Mouse (Mus musculus) megakaryocyte, adult 5-6 weeks (primary cell): Measurements from ENCODE around the gene Tmem213. TPM values are rescaled to one million over a fixed set of nuclear protein-coding genes. Genes with fewer than 3 reads are reported as not detected.

Source experiments
- ATAC-seq: 2 replicates; pipeline ENCODE4 v1.8.0; 2016; ENCODE audit warnings: mild to moderate bottlenecking, inconsistent platforms; ENCODE audit not compliant: poor library complexity, severe bottlenecking
- total RNA-seq, 2 experiments: library from RNA; stranded (forward) in 1 of 2; stranded (reverse) in 1 of 2; fragments of 153-499, 151-499 nt in 1 of 2; fragments of 221-1000, 200-1000 nt in 1 of 2; gene quantifications; 2 replicates each; pipeline versions ENCODE4 v1.2.3 to v1.2.4; 2015 to 2017

Tmem213 gene
- total RNA-seq, 2 experiments from 2014 or later: not detected

GRCm38 (mm10) chr6:38116107-38116770 lies 7.2 kb downstream of the Tmem213 start:
- no peak for ATAC-seq

- no peak for ATAC-seq
Measured at GRCm38 (mm10) chr6:38118341-38118740, 9.3 kb downstream of the Tmem213 start.

- ATAC-seq: peak; percentile 47
Measured at GRCm38 (mm10) chr6:38120681-38121371, 11.8 kb downstream of the Tmem213 start.

- ATAC-seq: no peak
Measured at GRCm38 (mm10) chr6:38121843-38122242, 12.8 kb downstream of the Tmem213 start.

- ATAC-seq: no peak
Measured at GRCm38 (mm10) chr6:38122791-38123190, 13.7 kb downstream of the Tmem213 start.

- no peak for ATAC-seq
Measured at GRCm38 (mm10) chr6:38123471-38124206, 14.6 kb downstream of the Tmem213 start.

GRCm38 (mm10) chr6:38124207-38124835 lies 15.3 kb downstream of the Tmem213 start, which contains the start of gene Atp6v0a4:
Gene Atp6v0a4, minus strand, starts transcription at chr6:38124586.
- ATAC-seq: no peak

- ATAC-seq: no peak
Measured at GRCm38 (mm10) chr6:38124882-38125281, 15.8 kb downstream of the Tmem213 start.

GRCm38 (mm10) chr6:38125462-38125861 lies 16.4 kb downstream of the Tmem213 start:
- no peak for ATAC-seq

- no peak for ATAC-seq
Measured at GRCm38 (mm10) chr6:38128115-38128514, 19.1 kb downstream of the Tmem213 start.

- no peak for ATAC-seq
Measured at GRCm38 (mm10) chr6:38129883-38130282, 20.8 kb downstream of the Tmem213 start.

GRCm38 (mm10) chr6:38131801-38132231 lies 22.8 kb downstream of the Tmem213 start:
- ATAC-seq: no peak

- ATAC-seq: no peak
Measured at GRCm38 (mm10) chr6:38134806-38135559, 25.9 kb downstream of the Tmem213 start.

- no peak for ATAC-seq
Measured at GRCm38 (mm10) chr6:38139086-38139485, 30.0 kb downstream of the Tmem213 start.

- no peak for ATAC-seq
Measured at GRCm38 (mm10) chr6:38140402-38140801, 31.3 kb downstream of the Tmem213 start.

- no peak for ATAC-seq
Measured at GRCm38 (mm10) chr6:38144161-38144998, 35.3 kb downstream of the Tmem213 start.

GRCm38 (mm10) chr6:38145463-38146065 lies 36.5 kb downstream of the Tmem213 start:
- ATAC-seq: no peak

GRCm38 (mm10) chr6:38147301-38147700 lies 38.2 kb downstream of the Tmem213 start:
- ATAC-seq: no peak

- no peak for ATAC-seq
Measured at GRCm38 (mm10) chr6:38148626-38149025, 39.6 kb downstream of the Tmem213 start.
